Mouse (Mus musculus): ENCODE measurements around the gene Sct. TPM values are rescaled to one million over a fixed set of nuclear protein-coding genes. Genes with fewer than 3 reads are reported as not detected.

Sct gene
- polyA plus RNA-seq, 2 experiments = 17.3 to 17.6 TPM

DNA sequence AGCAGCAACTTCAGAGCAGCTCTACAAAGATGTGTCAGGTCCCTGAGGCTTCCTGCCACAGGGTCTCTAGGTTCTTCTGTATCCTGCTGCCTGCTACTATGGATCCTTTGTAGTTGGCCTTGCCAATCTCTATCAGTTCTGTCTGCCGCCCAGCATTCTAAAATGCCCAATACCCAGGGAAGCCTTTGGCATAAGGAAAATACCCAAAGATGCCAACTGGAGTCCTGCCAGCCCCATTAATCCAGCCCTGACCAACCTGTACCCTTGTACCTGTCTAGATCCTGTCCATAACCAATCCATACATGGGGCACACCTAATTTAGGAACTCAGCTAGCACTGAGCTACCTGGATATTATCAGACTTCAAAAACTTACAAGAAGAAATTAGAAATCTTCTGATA, 45.8 kb upstream of the Sct start:
- H3K27ac ChIP-seq (replicated peaks; ENCODE audit: low read depth, low read length) = no peak overlapping the region
- no peak for ATAC-seq (ENCODE audit: low FRiP score, low read depth)
- H3K36me3 ChIP-seq (ENCODE audit: control insufficient read depth, insufficient read depth, low read length) = peaks cover 45% of the 10 kb centered on the region
- no peak for TF ChIP-seq POLR2A (IDR thresholded peaks at IDR 0.05; ENCODE audit: borderline replicate concordance, extremely low read depth, insufficient read depth, insufficient read length)
- no peak for DNase-seq (ENCODE audit: low spot score)
- H3K4me1 ChIP-seq (ENCODE audit: control insufficient read depth, insufficient read depth, low read length) = peaks cover 19% of the 10 kb centered on the region
- H3K27me3 ChIP-seq (ENCODE audit: control insufficient read depth, insufficient read depth, low read length) = no peaks in the 10 kb centered on the region
- H3K4me2 ChIP-seq (replicated peaks; ENCODE audit: low read depth, low read length, severe bottlenecking) = no peak overlapping the region
- peak overlapping the region; percentile 31; the same call in 1 of the 2 replicates for H3K9ac ChIP-seq (ENCODE audit: low read depth, low read length, severe bottlenecking)
- no peak overlapping the region for H3K4me3 ChIP-seq (replicated peaks; ENCODE audit: low read length)
- no peaks in the 10 kb centered on the region for H3K9me3 ChIP-seq (ENCODE audit: control insufficient read depth, low read length)
- WGBS = 81% methylated on average over 1 of the region's 1 CpGs

DNA sequence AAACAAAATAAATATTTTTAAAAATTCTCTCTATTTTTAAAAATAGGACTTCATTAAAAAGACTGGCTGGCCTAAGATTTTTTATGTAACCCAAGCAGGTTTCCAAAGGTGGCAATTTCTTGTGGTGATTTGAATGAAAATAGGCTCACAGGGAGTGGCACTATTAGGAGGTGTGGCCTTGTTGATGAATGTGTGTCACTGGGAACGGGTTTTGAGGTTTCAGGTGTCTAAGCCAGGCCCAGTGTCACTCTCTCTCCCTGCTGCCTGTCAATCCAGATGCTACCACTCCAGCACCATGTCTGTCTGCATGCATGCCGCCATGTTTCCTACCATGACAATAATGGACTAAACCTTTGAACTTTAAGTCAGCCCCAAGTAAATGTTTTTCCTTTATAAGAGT, 40.5 kb upstream of the Sct start:
- WGBS = 70% methylated on average over 2 of the region's 2 CpGs
- Histone ChIP-seq H3K4me2 (replicated peaks; ENCODE audit: low read depth, low read length, severe bottlenecking) (no peak overlapping the region), H3K9me3 (ENCODE audit: control insufficient read depth, low read length) (no peaks in the 10 kb centered on the region), H3K27me3 (ENCODE audit: control insufficient read depth, insufficient read depth, low read length) (no peaks in the 10 kb centered on the region), H3K9ac (ENCODE audit: low read depth, low read length, severe bottlenecking) (no peak overlapping the region), H3K36me3 (ENCODE audit: control insufficient read depth, insufficient read depth, low read length) (peaks cover 88% of the 10 kb centered on the region), H3K4me3 (replicated peaks; ENCODE audit: low read length) (no peak overlapping the region), H3K27ac (replicated peaks; ENCODE audit: low read depth, low read length) (no peak overlapping the region), H3K4me1 (ENCODE audit: control insufficient read depth, insufficient read depth, low read length) (no peaks in the 10 kb centered on the region)
- ATAC-seq (ENCODE audit: low FRiP score, low read depth) (no peak), DNase-seq (ENCODE audit: low spot score) (no peak)
- TF ChIP-seq POLR2A (IDR thresholded peaks at IDR 0.05; ENCODE audit: borderline replicate concordance, extremely low read depth, insufficient read depth, insufficient read length) = no peak

DNA sequence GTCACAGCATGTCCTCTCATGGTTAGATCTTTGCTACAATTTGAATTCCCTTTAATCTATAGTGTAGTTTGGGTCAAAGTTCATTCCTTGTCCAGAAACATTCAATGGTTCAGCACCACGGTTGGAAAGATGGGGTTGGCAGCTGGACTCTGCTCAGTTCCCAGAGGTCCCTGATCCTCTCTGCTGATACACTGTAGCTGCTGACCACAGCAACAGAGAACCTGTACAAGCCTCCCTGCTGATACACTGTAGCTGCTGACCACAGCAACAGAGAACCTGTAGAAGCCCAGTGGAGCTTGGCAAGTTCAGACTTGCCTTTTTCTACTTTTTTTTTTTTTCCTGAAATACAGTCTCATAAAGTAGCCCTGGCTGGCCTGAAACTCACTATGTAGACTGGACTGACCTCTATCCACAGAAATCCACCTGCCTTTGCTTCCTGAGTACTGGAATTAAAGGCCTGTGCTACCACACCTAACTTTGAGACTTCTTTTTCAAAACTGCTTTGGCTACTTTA, 38.7 kb upstream of the Sct start:
- no peaks in the 10 kb centered on the region for H3K9me3 ChIP-seq (ENCODE audit: control insufficient read depth, low read length)
- no peak for DNase-seq (ENCODE audit: low spot score)

DNA sequence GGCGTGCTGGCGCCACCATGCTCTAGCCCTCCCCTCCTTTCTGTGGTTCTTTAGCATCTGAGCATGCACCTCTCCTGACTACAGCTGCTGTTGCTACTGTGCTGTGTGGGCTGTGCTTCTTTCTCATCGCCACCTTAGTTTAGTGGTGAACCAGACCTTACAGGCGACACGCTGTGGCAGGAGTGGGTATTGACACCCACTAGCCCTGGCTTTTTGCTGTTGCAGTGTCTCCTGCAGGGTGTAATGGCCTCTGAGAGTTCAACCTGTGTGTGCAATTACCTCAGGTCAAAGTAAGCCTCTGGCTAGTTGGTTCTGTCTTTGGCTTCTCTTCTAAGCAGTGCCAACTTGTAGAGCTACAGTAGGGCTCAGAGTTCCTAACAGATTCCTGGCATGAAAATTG, 37.0 kb upstream of the Sct start:
- Histone ChIP-seq H3K4me2 (replicated peaks; ENCODE audit: low read depth, low read length, severe bottlenecking) (no peak overlapping the region), H3K9me3 (ENCODE audit: control insufficient read depth, low read length) (no peaks in the 10 kb centered on the region), H3K9ac (ENCODE audit: low read depth, low read length, severe bottlenecking) (no peak overlapping the region), H3K4me3 (replicated peaks; ENCODE audit: low read length) (no peak overlapping the region), H3K27me3 (ENCODE audit: control insufficient read depth, insufficient read depth, low read length) (no peaks in the 10 kb centered on the region), H3K36me3 (ENCODE audit: control insufficient read depth, insufficient read depth, low read length) (peaks cover 88% of the 10 kb centered on the region), H3K4me1 (ENCODE audit: control insufficient read depth, insufficient read depth, low read length) (no peaks in the 10 kb centered on the region), H3K27ac (replicated peaks; ENCODE audit: low read depth, low read length) (no peak overlapping the region)
- peak; percentile 25 for DNase-seq (ENCODE audit: low spot score)
- ATAC-seq (ENCODE audit: low FRiP score, low read depth) = no peak
- no peak for TF ChIP-seq POLR2A (IDR thresholded peaks at IDR 0.05; ENCODE audit: borderline replicate concordance, extremely low read depth, insufficient read depth, insufficient read length)
- WGBS = 78% methylated on average over 5 of the region's 5 CpGs

More for the DNA sequence above, 38.7 kb upstream of the Sct start:
- H3K4me2 ChIP-seq (replicated peaks; ENCODE audit: low read depth, low read length, severe bottlenecking) = no peak overlapping the region
- H3K27ac ChIP-seq (replicated peaks; ENCODE audit: low read depth, low read length) = no peak overlapping the region
- H3K27me3 ChIP-seq (ENCODE audit: control insufficient read depth, insufficient read depth, low read length) = no peaks in the 10 kb centered on the region
- 92% methylated on average over 1 of the region's 1 CpGs for WGBS
- ATAC-seq (ENCODE audit: low FRiP score, low read depth) = no peak
- H3K4me3 ChIP-seq (replicated peaks; ENCODE audit: low read length) = no peak overlapping the region
- peaks cover 88% of the 10 kb centered on the region for H3K36me3 ChIP-seq (ENCODE audit: control insufficient read depth, insufficient read depth, low read length)
- no peak overlapping the region for H3K9ac ChIP-seq (ENCODE audit: low read depth, low read length, severe bottlenecking)
- no peak for TF ChIP-seq POLR2A (IDR thresholded peaks at IDR 0.05; ENCODE audit: borderline replicate concordance, extremely low read depth, insufficient read depth, insufficient read length)
- H3K4me1 ChIP-seq (ENCODE audit: control insufficient read depth, insufficient read depth, low read length) = no peaks in the 10 kb centered on the region

DNA sequence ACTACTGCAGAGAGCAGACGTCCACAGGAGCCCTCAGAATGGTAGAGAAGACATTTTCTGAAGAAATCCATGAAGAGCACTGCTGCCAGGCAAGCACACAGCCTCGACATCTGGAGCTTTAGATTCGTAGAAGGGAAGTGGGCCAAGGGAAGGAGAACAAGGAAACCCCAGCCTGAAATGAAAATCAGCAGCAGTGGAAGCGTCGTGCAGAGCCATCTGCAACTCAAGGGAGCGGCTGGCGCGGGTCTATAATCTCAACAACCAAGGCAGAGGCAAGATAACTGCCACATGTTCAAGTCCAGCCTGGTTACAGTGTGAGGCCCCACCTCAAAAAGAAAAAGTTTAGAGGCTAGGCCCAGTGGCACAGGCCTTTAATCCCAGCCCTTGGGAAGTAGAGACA, 36.1 kb upstream of the Sct start:
- WGBS = 84% methylated on average over 8 of the region's 8 CpGs
- no peak overlapping the region for H3K4me3 ChIP-seq (replicated peaks; ENCODE audit: low read length)
- H3K27ac ChIP-seq (replicated peaks; ENCODE audit: low read depth, low read length) = no peak overlapping the region
- ATAC-seq (ENCODE audit: low FRiP score, low read depth) (no peak), DNase-seq (ENCODE audit: low spot score) (no peak)
- no peaks in the 10 kb centered on the region for H3K27me3 ChIP-seq (ENCODE audit: control insufficient read depth, insufficient read depth, low read length)
- peaks cover 88% of the 10 kb centered on the region for H3K36me3 ChIP-seq (ENCODE audit: control insufficient read depth, insufficient read depth, low read length)
- TF ChIP-seq POLR2A (IDR thresholded peaks at IDR 0.05; ENCODE audit: borderline replicate concordance, extremely low read depth, insufficient read depth, insufficient read length) = no peak
- H3K4me1 ChIP-seq (ENCODE audit: control insufficient read depth, insufficient read depth, low read length) = no peaks in the 10 kb centered on the region
- H3K9ac ChIP-seq (ENCODE audit: low read depth, low read length, severe bottlenecking) = no peak overlapping the region
- no peaks in the 10 kb centered on the region for H3K9me3 ChIP-seq (ENCODE audit: control insufficient read depth, low read length)
- no peak overlapping the region for H3K4me2 ChIP-seq (replicated peaks; ENCODE audit: low read depth, low read length, severe bottlenecking)

DNA sequence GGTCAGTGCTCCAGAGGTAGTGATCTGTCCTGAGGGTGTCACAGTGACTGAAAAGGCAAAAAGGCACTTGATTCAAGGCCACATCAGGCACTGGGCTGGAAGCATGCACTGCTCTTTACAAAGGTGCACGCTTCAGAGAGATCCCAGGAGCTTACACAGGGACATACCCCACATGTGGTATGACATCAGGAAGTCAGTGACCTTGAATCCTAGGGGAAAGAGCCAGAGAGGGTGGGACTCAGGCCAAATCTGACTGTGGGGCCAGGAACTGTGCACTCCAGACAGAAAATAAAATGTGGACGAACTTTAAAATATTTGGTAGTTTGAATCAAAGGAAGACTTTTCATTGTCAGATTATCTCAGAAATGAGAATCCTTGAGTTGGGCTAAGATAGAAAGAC, 35.5 kb upstream of the Sct start:
- no peaks in the 10 kb centered on the region for H3K4me1 ChIP-seq (ENCODE audit: control insufficient read depth, insufficient read depth, low read length)
- WGBS = 98% methylated on average over 2 of the region's 2 CpGs
- no peak for TF ChIP-seq POLR2A (IDR thresholded peaks at IDR 0.05; ENCODE audit: borderline replicate concordance, extremely low read depth, insufficient read depth, insufficient read length)
- H3K4me3 ChIP-seq (replicated peaks; ENCODE audit: low read length) = no peak overlapping the region
- H3K4me2 ChIP-seq (replicated peaks; ENCODE audit: low read depth, low read length, severe bottlenecking) = no peak overlapping the region
- DNase-seq (ENCODE audit: low spot score) = no peak
- no peak for ATAC-seq (ENCODE audit: low FRiP score, low read depth)
- no peaks in the 10 kb centered on the region for H3K9me3 ChIP-seq (ENCODE audit: control insufficient read depth, low read length)
- peaks cover 88% of the 10 kb centered on the region for H3K36me3 ChIP-seq (ENCODE audit: control insufficient read depth, insufficient read depth, low read length)
- H3K27ac ChIP-seq (replicated peaks; ENCODE audit: low read depth, low read length) = no peak overlapping the region
- no peaks in the 10 kb centered on the region for H3K27me3 ChIP-seq (ENCODE audit: control insufficient read depth, insufficient read depth, low read length)
- H3K9ac ChIP-seq (ENCODE audit: low read depth, low read length, severe bottlenecking) = no peak overlapping the region

All from limb, embryonic 14.5 days (tissue).